Mouse (Mus musculus) hematopoietic stem cell, adult 5-6 weeks (primary cell): ENCODE results near the gene Gm14151. TPM values are rescaled to one million over a fixed set of nuclear protein-coding genes. Genes with fewer than 3 reads are reported as not detected.
"Not testable (repeated sequence)": the region's sequence is repeated elsewhere in the genome, so short reads cannot be mapped to it uniquely, and the experiment has no call there.

Experiments
- ATAC-seq, 2 experiments: fragments of 125-278 bp in 1 of 2; replicated peaks in 1 of 2; 2 replicates each; pipeline ENCODE4 v1.8.0; 2016 to 2017; ENCODE audit warnings: inconsistent platforms in 2 of 2, mild to moderate bottlenecking in 2 of 2, moderate number of reproducible peaks in 2 of 2, low read depth in 1 of 2, moderate TSS enrichment in 1 of 2; ENCODE audit not compliant: low FRiP score in 2 of 2, poor library complexity in 2 of 2, severe bottlenecking in 2 of 2, insufficient read depth in 1 of 2, low TSS enrichment in 1 of 2
- total RNA-seq: library from RNA; stranded (forward); fragments of 172-1452, 232-1000 nt; gene quantifications from 2 replicates; pipeline ENCODE4 v1.2.3, GENCODE M21; 2017

Gene Gm14151
- total RNA-seq, result not detected in 2 replicates

DNA sequence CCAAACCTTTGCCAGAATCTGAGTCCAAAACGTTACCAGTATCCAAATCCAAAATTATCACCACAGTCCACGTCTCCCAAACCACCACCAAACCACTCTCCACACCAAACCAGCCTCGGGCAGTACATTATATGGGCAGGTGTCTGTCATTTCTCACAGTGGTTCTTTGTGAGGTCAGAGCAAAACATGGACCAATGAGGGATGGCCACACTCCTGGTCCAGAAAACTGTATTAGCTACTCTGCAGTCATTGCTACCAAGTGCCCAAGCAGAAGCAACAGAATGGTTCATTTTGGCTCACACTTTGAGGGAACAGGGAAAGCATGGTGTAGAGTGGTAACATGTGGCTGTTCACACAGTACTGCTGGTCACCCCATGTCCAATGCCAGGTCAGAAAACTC lies at the start of gene Gm14151:
Gene Gm14151, minus strand, starts transcription at position 101 of the 400 bp plus-strand sequence.
- ATAC-seq, result not testable (repeated sequence)

DNA sequence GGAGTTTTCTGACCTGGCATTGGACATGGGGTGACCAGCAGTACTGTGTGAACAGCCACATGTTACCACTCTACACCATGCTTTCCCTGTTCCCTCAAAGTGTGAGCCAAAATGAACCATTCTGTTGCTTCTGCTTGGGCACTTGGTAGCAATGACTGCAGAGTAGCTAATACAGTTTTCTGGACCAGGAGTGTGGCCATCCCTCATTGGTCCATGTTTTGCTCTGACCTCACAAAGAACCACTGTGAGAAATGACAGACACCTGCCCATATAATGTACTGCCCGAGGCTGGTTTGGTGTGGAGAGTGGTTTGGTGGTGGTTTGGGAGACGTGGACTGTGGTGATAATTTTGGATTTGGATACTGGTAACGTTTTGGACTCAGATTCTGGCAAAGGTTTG lies 5.8 kb upstream of the Gm14151 start, which contains the start of gene Gm14147:
Gene Gm14147, plus strand, starts transcription at position 301 of the 400 bp plus-strand sequence.
- not testable (repeated sequence) for ATAC-seq

GRCm38 (mm10) chr2:151056637-151057036 lies 35.5 kb downstream of the Gm14151 start:
- ATAC-seq, result no peak

- ATAC-seq, result no peak
Measured at GRCm38 (mm10) chr2:151040411-151040810, 51.7 kb downstream of the Gm14151 start.

DNA sequence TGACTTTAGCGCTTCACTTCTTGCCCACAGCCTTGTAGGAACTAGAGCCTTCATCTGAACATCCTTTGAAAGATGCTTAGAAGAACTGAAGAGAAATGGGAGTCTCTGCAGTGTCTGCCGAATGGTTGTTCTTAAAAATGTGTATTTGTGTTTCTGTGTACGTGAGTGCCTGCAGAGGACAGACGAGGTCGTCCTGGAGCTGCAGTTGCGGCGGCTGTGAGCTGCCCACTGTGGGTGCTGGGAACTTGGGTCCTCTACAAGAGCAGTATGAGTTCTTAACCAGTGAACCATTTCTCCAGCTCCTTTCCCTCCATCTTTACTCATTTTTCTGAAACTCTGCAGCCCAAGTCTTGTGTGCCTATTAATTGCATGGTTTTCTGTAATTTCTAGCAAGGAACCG lies 52.4 kb downstream of the Gm14151 start:
- peak; percentile 6 to 33 for ATAC-seq

DNA sequence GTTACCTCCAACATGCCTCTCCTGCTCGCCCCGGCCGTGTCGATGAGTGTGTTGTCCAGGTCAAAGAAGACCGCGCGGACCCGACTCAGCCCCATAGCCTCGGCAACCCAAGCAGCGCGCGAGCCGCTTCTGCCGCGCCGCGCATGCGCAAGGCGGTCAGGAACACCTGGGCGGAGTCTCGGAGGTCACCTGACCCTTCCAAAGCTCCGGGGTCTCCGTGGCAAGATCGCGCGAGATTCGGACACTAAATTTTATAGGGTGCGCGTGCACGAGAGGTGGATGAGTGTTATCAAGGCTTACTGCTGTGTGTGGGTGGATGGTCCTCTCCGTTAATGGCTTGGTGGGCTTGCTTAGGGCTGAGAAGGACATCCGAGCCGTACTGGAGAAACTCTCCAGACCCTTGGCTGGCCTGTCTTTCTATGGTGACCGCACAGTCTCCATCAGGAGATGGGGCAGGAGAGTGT lies 52.9 kb downstream of the Gm14151 start, which contains the start of the genes Ninl and Nanp:
Gene Ninl, minus strand, starts transcription at position 151 of the 464 bp plus-strand sequence.
Gene Nanp, minus strand, starts transcription at position 167 of the 464 bp plus-strand sequence.
- peak; percentile 92 to 93 for ATAC-seq

- peak; percentile 58 for ATAC-seq
Measured at GRCm38 (mm10) chr2:151038811-151039222, 53.3 kb downstream of the Gm14151 start.

DNA sequence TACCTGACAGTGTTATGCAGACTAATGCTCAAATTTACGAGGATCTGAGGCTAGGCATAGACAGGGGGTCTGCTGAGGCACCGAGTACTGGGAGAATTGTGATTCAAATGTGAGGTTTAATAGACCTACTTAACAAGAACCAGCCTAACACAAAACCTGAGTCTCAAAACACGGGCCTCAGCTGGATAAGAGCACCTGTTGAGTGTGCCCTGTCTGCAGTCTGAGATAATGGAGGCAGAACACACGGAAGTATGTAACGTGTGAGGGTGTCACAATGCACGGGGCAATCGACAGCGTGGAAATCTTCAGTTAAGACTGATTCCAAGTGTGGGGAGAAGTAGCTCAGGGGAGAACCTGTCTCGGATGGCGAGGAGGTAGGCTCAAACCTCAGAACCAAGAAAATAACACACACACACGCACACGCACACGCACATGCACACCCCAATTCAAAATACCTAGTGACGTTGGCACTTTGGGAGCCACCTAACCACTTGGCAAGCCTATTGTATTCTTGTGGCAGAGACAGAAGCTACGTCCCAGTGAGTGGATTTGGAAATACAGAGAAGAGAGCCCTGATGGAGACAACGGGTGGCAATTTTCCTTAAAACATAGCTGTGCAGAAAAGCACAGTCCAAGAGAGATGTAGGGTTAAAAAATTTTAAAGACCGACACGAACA lies 54.1 kb downstream of the Gm14151 start:
- ATAC-seq, result peak in 1 of 2 experiments; percentile 33; a peak in 1 of 4 replicates

DNA sequence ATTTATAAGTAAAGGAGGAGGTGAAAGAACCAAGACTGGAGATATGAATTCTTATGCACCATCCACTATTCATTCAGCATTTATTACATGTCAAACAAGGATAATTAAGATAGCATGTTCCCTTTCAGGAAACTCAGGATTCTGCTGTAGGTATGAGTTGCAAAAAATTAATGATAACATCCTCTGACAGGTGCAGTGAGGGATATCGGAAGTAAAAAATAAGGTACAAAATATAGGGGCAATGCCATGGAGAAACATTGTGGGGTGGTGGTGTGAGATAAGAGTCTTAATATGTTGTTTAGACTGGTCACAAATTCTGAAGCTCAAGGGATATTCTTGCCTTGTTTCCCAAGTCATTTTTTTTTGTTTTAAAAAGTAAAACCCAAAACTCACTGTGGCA lies 54.9 kb downstream of the Gm14151 start:
- ATAC-seq, result no peak

Other genes with a start within 250 kb of the Gm14151 start
- 37.8 and 65.7 TPM in 2 replicates for gene Abhd12, start 187.6 kb downstream of the Gm14151 start, total RNA-seq
- gene Gins1, start 186.9 kb downstream of the Gm14151 start, total RNA-seq, result 70.2 and 89.0 TPM in 2 replicates
- 1.7 and 7.1 TPM in 2 replicates for gene Ninl, start 53.0 kb downstream of the Gm14151 start, total RNA-seq
- gene Nanp, start 53.0 kb downstream of the Gm14151 start, total RNA-seq, result 17.9 and 18.4 TPM in 2 replicates
- not detected in 2 replicates for gene Gm14147, start 5.9 kb upstream of the Gm14151 start, total RNA-seq